Mouse (Mus musculus): Measurements from ENCODE around the gene Klhdc1. TPM values are rescaled to one million over a fixed set of nuclear protein-coding genes. Genes with fewer than 3 reads are reported as not detected.
A peak's percentile ranks its signal among the peaks of the same experiment; 100 is the strongest.

Klhdc1 gene
- polyA plus RNA-seq, 2 experiments from 2014 or later, result 13.0 to 26.6 TPM

GRCm38 (mm10) chr12:69297411-69298150, 56.6 kb downstream of the Klhdc1 start:
- ATAC-seq, result no peak

DNA sequence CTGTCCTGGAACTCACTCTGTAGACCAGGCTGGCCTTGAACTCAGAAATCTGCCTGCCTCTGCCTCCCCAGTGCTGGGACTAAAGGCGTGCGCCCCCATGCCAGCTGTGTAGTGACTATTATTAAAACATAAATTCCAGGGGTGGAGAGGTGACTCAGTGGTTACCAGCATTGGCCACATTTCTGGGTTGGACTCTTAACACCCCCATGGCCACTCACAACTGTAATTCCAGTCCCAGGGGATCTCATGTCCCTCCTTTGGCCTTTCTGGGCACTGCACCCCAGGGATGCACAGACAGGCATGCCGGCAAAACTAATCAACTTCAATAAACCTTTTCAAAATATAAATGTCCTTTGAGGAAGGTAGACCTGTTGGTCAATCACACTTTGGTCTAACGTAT, 57.3 kb downstream of the Klhdc1 start:
- ATAC-seq, result no peak

DNA sequence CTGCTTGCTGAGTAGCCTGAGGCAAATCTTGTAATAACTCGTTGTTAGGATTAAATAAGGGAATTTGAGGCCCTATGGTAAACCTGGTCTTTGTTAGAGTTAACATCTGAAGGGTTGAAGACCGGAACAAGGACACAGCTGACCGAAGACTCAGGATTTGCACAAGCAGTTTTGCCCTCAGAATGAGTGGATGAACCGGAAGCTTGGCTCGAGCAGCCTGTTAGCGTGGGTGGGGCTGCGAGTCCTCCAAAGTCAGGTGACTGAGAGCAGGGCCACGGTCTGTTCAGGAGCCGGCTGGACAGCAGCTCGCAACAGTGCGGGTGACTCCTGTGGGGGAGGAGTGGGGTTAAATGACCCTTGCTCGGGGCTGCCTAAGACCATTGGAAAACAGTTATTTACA, 58.3 kb downstream of the Klhdc1 start:
- no peak for ATAC-seq

GRCm38 (mm10) chr12:69299831-69300230, 58.9 kb downstream of the Klhdc1 start:
- ATAC-seq, result no peak

GRCm38 (mm10) chr12:69300391-69300790, 59.4 kb downstream of the Klhdc1 start:
- no peak for ATAC-seq

- ATAC-seq, result no peak
These were observed 61.2 kb downstream of the Klhdc1 start for GRCm38 (mm10) chr12:69302171-69302570.

- ATAC-seq, result no peak
These were observed 63.1 kb downstream of the Klhdc1 start for GRCm38 (mm10) chr12:69304051-69304450.

DNA sequence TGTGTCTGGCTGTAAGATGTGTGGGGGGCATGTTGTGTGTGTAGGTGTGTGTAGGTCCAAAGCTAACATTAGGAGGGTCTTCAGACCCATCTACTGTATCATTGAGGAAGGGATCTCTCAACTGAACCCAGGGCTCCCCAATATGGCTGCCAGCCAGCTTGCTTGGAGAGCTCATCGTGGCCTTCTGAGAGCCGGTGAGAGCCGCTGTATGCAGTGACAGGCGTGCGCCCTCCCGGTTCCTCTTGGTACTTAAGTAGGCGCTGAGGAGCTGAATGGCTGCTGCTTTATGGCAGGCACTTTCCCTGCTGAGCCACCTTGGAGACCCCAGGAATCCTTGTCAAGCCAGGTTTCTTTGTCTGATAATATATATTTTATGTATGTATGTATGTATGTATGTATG, 65.4 kb downstream of the Klhdc1 start:
- no peak for ATAC-seq

DNA sequence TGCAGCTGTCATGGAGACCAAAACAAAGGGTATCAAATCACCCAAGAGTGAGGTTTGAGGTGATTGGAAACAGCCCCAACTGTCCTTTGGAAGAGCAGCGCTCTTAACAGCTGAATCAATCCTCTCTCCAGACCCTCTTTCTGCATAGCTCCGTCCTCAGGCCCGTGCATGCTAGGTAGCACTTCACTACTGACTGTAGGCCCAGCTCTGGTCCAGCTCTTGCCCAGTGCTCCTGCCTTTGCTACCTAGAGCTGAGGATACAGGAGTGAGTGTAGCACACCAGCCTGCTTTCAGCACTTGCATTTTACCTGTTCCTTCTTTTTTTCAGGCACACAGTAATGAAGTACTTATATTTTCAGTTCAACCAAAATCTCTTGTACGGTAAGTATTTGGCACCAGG, 68.7 kb downstream of the Klhdc1 start:
- ATAC-seq, result no peak

DNA sequence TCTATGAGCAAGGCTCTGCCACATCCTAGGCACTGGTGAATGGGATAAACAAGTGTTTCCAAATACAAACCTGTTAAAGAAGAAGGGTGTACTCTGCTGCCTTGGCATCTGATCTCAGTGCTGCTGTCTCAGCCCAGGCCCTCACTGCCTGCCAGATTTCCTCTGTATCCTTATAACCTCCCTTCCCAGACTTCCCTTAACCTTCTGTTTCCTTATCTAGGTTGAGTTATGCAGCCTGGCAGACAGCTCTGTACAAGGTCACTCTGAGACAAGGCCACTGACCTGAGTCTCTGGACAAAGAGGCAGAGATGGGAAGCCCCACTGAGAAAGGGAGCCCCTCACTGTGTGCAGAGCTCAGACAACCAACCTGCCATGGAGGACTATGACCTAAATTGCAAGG, 77.5 kb downstream of the Klhdc1 start:
- ATAC-seq, result no peak

DNA sequence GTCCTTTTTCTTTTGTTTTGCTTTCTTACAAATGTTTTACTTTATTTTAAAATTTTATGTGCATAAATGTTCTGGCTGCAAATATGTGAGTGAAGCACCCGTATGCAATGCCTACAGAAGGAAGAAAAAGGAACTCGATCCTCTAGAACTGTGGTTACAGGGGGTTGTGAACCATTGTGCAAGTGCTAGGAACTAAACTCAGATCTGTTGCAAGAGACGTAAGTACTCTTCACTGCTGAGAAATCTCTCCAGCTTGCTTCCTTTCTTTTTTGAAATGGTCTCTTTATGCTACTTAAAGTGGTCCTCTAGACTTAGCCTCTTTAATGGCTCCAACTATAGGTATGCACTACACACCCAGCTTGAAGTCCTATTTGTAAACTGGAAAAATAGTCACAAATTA, 90.2 kb downstream of the Klhdc1 start:
- no peak for ATAC-seq

GRCm38 (mm10) chr12:69332147-69332546, 91.2 kb downstream of the Klhdc1 start:
- no peak for ATAC-seq

DNA sequence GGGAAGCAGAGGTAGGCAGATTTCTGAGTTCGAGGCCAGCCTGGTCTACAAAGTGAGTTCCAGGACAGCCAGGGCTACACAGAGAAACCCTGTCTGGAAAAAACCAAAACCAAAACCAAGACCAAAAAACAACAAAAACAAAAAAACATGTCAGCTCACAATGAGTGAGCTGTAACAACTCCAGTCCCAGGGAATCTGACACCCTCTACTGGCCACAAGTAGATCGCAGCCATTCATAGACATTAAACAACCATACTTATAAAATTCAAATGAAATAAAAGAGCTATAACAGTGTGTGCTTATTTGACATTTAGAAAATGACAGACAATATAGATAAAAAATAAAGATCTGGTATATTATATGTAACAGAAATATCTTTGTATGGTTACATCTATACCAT, 92.6 kb downstream of the Klhdc1 start:
- peak; percentile 81 for ATAC-seq

Other genes with a start within 250 kb of the Klhdc1 start
- gene Rps29, start 82.0 kb upstream of the Klhdc1 start, polyA plus RNA-seq (2017; shearing (Covaris generic)), result 1,000 to 10,000 TPM; 2,273 to 4,022 TPM
- 1 to 10 TPM; 1.7 to 4.0 TPM for gene Lrr1, start 72.4 kb upstream of the Klhdc1 start, polyA plus RNA-seq (2017; shearing (Covaris generic))
- gene Rpl36al, start 57.1 kb upstream of the Klhdc1 start, polyA plus RNA-seq (2017; shearing (Covaris generic)), result 100 to 1,000 TPM; 638 to 650 TPM
- gene Mgat2, start 57.0 kb upstream of the Klhdc1 start, polyA plus RNA-seq (2017; shearing (Covaris generic)), result 10 to 100 TPM; 23.3 to 23.5 TPM
- gene Gm49383, start 44.1 kb upstream of the Klhdc1 start, polyA plus RNA-seq (2017; shearing (Covaris generic)), result 10 to 100 TPM in 1 of 2 experiments, 1 to 10 TPM in 1; 8.2 to 10.3 TPM
- 1 to 10 TPM; 3.3 to 5.2 TPM for gene Dnaaf2, start 42.7 kb upstream of the Klhdc1 start, polyA plus RNA-seq (2017; shearing (Covaris generic))
- gene Gm49384, start 36.9 kb upstream of the Klhdc1 start, polyA plus RNA-seq (2017; shearing (Covaris generic)), result 1 to 10 TPM; 8.2 to 9.1 TPM
- 10 to 100 TPM; 14.2 to 15.5 TPM for gene Pole2, start 13.0 kb upstream of the Klhdc1 start, polyA plus RNA-seq (2017; shearing (Covaris generic))
- gene Klhdc2, start 55.5 kb downstream of the Klhdc1 start, polyA plus RNA-seq (2017; shearing (Covaris generic)), result 10 to 100 TPM; 11.8 to 19.7 TPM
- gene Nemf, start 116.0 kb downstream of the Klhdc1 start, polyA plus RNA-seq (2017; shearing (Covaris generic)), result 100 to 1,000 TPM; 138 to 148 TPM
- 10 to 100 TPM; 35.2 to 74.5 TPM for gene Arf6, start 131.0 kb downstream of the Klhdc1 start, polyA plus RNA-seq (2017; shearing (Covaris generic))
- gene Gm9887, start 131.3 kb downstream of the Klhdc1 start, polyA plus RNA-seq (2017; shearing (Covaris generic)), result not detected